8 mouse cellular contexts compared by ENCODE assay signal in genomic region chr3:68576431-68576830, GRCm38 (mm10).
DNase-seq lines count a peak whose midpoint lies in the region; ATAC-seq and TF ChIP-seq lines count a peak whose summit lies in the region.

No protein-coding gene starts in this region.

- no peaks in the 10 kb centered on the region for H3K27me3 ChIP-seq in forebrain, embryonic 15.5 days
- H3K27me3 ChIP-seq in midbrain, embryonic 13.5 days: no peaks in the 10 kb centered on the region

- H3K4me2 ChIP-seq in forebrain, embryonic 15.5 days (replicated peaks): peak overlapping the region; percentile 78
- H3K4me2 ChIP-seq in midbrain, embryonic 13.5 days (replicated peaks): peak overlapping the region; percentile 68

- H3K4me1 ChIP-seq in forebrain, embryonic 15.5 days: peaks cover 73% of the 10 kb centered on the region
- peaks cover 74% of the 10 kb centered on the region for H3K4me1 ChIP-seq in midbrain, embryonic 13.5 days (replicated peaks)

- no peaks in the 10 kb centered on the region for H3K9me3 ChIP-seq in forebrain, embryonic 15.5 days
- no peaks in the 10 kb centered on the region for H3K9me3 ChIP-seq in midbrain, embryonic 13.5 days

- H3K27ac ChIP-seq in forebrain, embryonic 15.5 days (replicated peaks): peak overlapping the region; percentile 99
- H3K27ac ChIP-seq in layer of hippocampus, adult 2 months: peak overlapping the region; percentile 99
- peak overlapping the region; percentile 73 for H3K27ac ChIP-seq in midbrain, embryonic 13.5 days

- DNase-seq in adrenal gland, postnatal 36 days: peak; percentile 11 to 46
- DNase-seq in adrenal gland, adult 8-10 months: no peak
- peak; percentile 43 for DNase-seq in R1 (ENCODE audit: low read depth, low spot score)
- DNase-seq in layer of hippocampus, adult 2 months (ENCODE audit: low spot score in 2 of 2): peak; percentile 89 to 90
- no peak for DNase-seq in urinary bladder, postnatal 25 days (ENCODE audit: low spot score)

- ATAC-seq in forebrain, embryonic 15.5 days (replicated peaks): no peak
- peak; percentile 22 for ATAC-seq in midbrain, embryonic 13.5 days
- no peak for ATAC-seq in activated CD4-positive, CD25-positive, alpha-beta regulatory T cell, adult 4 months

- H3K4me3 ChIP-seq in forebrain, embryonic 15.5 days: peak overlapping the region; percentile 4
- peak overlapping the region; percentile 75 for H3K4me3 ChIP-seq in layer of hippocampus, adult 2 months
- H3K4me3 ChIP-seq in midbrain, embryonic 13.5 days (replicated peaks): peak overlapping the region; percentile 8; the same call in 1 of the 2 replicates

- H3K9ac ChIP-seq in forebrain, embryonic 15.5 days (replicated peaks): peak overlapping the region; percentile 14; the same call in 1 of the 2 replicates
- H3K9ac ChIP-seq in midbrain, embryonic 13.5 days (replicated peaks): peak overlapping the region; percentile 32; the same call in 1 of the 2 replicates

- WGBS in forebrain, embryonic 15.5 days: 6% methylated on average over 7 of the region's 7 CpGs
- 7% methylated on average over 7 of the region's 7 CpGs for WGBS in midbrain, embryonic 13.5 days

- H3K36me3 ChIP-seq in forebrain, embryonic 15.5 days: no peaks in the 10 kb centered on the region
- H3K36me3 ChIP-seq in midbrain, embryonic 13.5 days: no peaks in the 10 kb centered on the region

- TF ChIP-seq CTCF in layer of hippocampus, adult 2 months (conservative IDR thresholded peaks at IDR 0.05): no peak

Comparison
In these comparisons a context has a peak if more than half of its experiments do, and no peak if none do; other contexts are left out.
1. DNase-seq: peak in adrenal gland, postnatal 36 days (2 of 2), R1 (single experiment) and layer of hippocampus, adult 2 months (2 of 2); none in adrenal gland, adult 8-10 months (single experiment) and urinary bladder, postnatal 25 days (single experiment).
2. H3K4me3 ChIP-seq: peak in every context shown above with its lines; median percentile 75 in layer of hippocampus, adult 2 months; 8 in midbrain, embryonic 13.5 days; 4 in forebrain, embryonic 15.5 days.
3. Peak in every context shown above with its lines, with median percentiles within 50 percentile points of each other: H3K27ac ChIP-seq.